Mouse (Mus musculus): Measurements from ENCODE around the gene Ldhb.
"Not testable (repeated sequence)": the region's sequence is repeated elsewhere in the genome, so short reads cannot be mapped to it uniquely, and the experiment has no call there.

Ldhb gene

DNA sequence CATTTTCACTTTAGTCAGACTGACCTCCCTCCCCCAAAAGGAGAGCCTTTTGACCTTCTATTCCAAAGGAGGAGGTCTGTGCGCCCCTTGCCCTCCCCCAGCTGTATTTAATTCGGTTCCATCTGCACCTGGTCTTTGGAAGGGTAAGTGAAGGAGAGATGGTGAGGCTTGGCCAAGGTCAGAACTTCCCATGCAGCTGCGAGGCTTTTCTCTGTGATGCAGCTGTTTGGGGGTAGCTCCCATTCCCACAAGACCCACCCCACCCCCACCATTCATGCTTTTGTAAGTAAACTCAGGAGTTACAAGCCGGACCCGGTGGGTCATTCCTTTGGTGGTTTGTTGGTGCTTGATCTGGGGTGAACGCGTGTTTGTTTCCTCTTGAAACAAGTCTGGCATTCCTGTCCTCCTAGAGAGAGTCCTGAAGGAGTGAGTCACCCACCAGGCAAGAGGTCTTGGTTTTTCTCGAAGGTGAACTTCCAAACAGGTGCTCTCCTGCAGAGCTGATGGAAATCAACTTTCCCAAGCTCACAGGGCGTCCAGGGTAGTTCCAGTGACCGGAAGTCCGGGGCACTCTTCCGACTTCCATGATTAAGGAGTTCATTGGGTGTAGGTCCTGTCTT is 3.9 kb upstream of the Ldhb start:
- DNase-seq, result no peak

DNA sequence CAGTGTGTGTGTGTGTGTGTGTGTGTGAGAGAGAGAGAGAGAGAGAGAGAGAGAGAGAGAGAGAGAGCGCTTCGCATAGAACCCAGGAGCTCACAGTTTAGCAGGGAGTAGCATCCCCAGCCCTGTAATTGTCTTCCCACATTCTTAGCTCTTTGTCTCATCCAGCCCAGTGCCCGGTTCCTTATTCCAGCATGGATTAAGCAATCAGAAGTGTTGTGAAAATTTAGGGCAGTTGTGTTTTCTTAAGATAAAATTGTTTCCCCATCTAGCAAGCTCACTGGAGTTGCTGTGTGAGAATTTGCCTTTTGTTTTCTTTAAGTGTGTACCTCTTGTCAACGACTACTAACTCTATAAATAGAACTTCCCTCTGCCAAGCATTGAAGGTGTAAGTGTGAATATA is 906 bp upstream of the Ldhb start:
- no peak for DNase-seq

DNA sequence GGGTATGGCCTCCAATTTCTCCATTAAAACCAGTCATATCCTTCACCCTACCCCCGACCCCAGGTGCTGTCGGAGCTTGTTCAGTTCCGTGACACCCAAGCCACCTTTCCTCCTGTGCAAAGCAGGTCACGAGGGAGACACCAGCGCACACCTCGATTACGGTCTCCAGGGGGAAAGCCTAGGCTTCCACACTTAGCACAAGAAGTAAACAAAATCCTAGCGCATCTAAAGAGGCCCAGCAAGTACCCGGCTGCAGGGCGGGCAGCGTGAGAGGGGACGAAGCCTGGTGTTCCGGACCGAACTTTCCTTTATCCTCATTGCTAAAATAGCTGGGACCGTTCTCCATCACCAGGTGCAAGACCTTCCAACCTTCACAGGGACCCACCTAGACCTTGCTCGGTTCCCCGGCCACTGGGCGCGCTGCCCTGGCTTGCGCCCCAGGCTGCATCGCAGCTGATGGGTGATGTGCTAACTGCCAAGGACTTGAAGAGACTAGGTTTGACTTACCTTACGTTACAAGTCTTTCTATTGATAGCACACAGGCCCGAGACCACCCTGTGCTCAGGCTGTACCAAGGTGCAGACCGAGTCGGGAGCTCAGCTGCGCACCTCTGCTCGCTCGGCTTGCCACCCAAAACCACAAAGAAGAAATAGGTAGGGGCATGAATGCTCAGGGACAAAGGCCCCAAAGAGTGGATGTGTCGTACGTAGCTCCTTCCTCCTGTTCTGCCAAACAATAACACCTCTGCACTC is 548 bp downstream of the Ldhb start:
- DNase-seq, result no peak

DNA sequence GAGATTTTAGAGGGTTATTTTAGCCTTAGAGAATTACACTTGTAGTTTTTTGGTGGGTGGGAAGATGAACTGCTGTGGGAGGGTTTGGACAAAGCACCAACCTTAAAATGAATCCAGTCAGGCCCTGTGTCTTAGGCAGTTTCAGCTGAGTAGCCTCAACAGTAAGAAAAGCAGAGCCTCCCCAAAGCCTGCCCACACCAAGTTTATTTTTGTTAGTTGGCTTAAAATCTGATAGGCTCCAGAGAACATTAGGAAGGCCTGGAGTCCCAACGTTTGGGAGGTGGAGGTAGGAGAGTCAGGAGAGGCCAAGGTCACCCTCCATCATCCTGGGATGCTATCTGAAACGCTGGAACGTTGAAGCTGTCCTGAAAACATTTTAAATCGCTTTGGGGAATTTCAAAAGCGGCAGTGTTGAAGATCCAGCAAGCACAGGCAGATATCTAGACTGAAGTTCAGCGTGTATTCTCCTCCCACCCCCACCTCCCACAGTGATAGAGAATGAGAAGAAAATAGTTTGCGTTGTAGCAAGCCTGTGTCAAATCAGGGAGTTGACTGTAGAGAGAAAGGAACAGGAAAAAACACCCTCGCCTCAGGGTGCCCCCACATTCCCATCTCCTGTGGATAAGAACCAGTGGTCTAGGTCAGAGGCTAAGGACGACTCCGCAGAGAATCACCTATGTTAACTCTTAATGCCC is 1.3 kb downstream of the Ldhb start:
- DNase-seq, result no peak

DNA sequence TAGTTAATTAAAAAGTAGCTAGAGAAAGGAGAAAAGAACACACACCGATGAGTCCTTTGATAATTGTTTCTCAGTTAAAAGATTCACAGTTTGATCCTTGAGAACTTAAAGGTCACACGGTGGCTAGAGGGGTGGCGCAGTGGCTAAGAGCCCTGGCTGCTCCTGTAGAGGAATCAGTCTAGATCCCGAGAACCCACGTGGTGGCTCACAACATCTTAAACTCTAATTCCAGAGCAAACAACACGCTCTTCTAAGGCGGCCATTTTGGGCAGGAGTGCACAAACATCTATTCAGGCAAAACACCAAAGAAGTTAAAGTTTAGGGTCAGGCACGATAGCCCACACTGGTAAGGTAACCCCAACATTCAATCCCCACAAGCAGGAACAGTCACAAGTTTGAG is 4.2 kb downstream of the Ldhb start:
- no peak for DNase-seq

DNA sequence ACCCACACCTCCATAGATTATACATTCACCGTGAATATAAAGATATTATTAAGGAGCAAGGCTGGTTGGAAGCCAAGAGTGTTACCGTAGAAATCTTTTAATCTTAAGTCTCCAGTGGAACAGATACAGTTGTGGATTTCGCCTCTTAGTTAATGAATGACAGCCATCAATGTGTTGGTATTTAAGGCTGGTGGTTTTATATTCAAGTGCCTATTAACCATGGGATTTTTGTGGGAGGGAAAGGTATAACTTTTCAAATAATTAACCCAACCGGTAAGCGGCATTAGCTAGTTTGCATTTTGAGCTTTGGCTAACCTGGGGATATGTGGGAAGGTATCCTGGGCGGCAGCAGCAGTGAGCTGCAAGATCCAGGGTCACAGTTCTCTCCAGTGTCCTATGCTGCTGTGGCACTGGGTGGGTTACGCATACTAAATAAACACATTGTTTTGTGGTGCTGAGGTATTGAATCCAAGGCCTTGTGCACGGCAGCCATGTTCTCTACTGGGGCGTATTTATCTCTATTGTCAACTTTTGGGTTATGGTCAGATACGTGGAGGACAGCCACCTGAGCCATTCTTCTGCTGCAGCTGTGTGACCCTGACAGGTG is 5.1 kb downstream of the Ldhb start:
- DNase-seq, result no peak

DNA sequence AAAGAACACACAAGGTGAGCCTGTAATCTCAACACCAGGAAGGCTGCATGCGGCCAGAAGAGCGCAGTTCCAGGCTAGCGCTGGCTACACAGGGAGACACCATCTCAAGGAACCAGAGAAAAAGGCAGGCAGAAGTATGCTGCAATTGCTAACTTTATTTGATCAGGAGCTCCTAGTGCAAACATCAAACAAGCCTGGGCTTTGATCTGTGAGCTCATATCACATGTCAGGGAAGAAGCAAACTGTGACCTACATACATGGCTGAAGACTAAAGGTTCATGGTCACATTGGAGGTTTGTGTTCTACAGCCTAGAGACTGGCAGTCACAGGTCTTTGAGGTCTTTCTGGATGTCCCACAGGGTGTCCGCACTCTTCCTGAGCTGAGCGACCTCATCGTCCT is 17.6 kb downstream of the Ldhb start:
- DNase-seq, result not testable (repeated sequence)

DNA sequence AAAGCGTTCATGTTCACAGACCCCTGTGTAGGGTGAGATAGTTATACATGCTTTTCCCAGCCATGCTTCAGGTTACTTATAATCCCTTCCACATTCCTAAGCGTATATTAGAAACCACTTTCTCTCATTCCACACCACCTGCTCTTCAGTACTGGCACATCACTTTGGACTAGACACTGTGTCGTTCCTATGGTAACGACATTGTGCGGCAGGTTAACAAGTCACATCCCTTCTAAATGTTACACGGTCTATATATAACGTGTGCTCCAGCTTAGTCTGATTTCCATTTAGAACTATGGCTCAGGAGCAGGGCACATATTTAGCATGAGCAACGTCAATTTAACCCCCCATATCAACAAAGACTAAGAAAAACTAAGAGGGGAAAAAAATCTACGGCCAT is 20.1 kb downstream of the Ldhb start:
- no peak for DNase-seq

DNA sequence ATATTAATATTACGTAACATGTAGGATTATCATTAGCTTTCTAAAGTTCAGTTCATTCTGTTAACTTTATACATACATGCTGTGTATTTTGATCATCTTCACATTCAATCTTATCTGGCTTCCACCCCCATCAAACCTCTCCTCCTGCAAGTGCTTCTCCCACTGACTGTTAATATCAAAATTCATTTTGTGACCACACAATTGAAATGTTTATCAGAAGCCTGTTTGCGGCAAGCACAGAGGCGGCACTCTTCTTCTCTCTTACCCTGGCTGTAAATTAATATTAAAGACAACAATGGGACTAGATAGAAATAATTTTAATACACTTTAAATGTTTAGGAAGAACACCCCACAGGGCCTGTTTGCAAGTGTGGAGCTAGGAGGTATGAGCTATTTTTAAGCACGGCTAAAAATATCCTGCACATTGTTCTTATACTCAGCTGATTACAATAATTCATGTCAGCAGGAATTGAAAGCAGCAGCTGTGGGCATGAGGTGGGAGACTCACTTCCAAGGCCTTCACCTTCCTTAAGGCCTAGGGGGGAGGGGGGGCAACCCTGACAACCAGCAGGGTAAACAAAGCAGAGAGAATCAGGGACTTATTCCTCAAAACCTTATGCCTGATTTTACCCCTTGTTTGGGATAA is 22.2 kb downstream of the Ldhb start:
- DNase-seq, result no peak

DNA sequence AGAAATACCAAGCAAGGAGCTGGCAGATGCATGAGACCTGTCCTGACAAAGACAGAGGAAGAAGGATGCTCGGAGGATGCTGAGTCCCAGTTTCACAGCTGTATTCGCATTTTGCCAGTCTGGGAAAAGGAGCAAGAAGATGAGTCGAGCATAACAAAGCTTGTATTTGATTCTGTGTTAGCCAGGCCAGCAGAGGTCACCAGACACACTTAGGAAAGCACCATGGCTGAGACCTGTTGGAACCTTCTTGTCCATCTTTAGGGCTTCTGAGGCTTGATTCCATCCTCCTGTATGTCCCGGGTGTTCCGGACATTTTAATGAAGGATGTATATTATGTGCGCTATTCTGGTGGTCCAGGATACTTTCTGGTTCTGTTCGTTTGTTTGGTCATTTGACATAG is 30.5 kb downstream of the Ldhb start:
- no peak for DNase-seq

DNA sequence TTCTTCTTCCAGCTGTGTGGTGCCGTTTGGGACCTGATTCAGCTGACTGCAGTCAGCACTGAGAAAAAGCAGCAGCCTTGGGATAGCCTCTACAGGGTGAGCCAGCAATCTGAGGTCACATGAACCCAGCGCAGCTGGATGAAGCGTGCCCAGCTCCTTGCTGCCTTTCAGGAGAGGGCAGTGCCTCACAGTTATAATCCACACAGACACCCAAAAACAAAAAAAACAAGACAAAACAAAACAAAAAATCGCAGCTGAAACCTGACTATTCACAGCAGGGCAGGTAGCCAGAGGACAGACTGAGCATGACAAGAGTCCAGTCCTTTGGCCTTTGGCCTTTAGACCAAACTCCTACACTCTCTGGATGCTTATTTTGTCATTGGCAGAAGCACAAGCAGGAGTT is 35.0 kb downstream of the Ldhb start, which contains the start of gene Gys2:
Gene Gys2 (minus strand): TSS at position 309 of the 403 bp plus-strand sequence.
- DNase-seq, result no peak

DNA sequence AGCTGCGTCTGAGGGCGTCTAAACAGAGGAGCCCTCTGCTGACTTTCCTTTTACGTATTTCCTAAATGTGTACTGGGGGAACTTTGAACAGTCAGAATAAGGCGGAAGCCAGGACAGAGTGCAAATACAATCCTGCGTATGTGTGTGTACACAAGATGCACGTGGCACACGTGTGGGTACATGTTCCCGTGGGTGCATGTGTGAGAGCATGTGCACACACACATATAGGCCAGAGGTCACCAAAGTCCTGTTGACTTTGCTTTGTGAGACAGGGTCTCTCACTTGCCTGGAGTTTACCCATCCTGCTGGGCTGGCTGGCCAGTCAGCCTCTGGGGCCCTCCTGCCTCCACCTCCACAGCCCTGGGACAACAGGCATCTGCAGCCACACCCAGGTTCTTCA is 36.6 kb downstream of the Ldhb start:
- DNase-seq, result peak; percentile 6

DNA sequence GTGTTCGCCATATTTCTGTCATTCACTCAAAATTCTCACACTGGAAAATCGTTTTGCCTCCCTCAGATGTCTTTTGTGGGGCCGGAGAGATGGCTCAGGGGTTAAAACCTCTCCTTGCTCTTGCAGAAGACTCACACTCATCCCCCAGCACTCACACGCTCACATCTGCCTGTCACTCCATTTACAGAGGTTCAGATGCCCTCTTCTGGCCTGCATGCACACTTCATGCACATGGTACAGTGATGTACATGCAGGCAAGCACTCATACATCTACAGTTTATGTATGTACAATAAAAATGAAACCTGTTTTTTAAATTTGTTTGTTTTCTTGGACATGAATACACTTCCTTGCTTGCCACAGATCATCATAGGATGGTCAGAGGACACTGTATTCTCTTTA is 38.2 kb downstream of the Ldhb start:
- DNase-seq, result no peak

DNA sequence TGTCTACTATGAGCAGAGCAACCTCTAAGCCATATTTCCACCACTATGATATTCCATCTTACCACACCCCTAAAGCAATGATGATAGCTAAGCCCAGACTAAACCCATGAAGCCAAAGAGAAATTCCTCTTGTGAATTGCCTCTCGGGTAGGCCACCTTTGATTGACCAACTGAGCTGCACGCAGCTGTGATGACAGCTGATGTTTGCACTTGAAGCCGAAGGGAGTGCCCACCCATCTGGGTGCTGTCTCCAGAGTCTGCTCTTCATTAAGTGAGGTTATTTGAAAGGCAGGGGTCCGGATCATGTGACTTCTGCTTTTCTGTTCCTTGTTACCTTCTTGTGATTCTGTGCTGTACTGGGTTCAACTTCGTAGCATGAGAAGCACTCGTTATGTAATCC is 45.6 kb downstream of the Ldhb start:
- DNase-seq, result no peak

DNA sequence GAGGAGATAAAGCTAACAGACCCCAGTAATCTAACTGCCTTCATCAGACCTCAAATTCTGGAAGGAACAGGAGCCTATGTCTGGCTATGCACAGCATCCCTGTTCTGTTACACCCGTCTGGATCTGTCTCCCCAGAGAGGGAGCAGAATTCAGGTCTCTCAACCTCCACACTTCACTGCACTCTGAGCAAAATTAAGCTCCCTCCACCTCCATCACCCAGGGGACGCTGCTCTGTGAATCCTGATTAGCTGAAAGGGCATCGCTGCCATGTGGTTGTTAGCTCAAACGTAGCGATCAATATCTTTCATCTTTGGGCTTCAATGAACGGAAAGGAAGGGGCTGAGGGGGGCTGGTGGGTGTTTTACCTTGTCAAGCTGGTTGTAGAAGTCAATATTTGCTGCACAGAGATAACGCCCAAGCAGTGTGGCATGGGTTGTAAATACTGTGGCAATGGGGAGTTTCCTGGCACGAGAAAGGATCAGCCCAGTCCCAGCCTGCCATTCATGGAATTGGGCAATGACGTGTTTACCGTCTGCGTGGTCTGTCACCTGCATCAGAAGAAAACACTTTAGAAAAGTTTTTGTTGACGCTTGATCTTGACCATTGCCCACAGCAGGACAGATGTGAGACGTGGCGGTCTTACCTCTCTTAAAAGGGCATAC is 48.6 kb downstream of the Ldhb start:
- peak; percentile 9 for DNase-seq

DNA sequence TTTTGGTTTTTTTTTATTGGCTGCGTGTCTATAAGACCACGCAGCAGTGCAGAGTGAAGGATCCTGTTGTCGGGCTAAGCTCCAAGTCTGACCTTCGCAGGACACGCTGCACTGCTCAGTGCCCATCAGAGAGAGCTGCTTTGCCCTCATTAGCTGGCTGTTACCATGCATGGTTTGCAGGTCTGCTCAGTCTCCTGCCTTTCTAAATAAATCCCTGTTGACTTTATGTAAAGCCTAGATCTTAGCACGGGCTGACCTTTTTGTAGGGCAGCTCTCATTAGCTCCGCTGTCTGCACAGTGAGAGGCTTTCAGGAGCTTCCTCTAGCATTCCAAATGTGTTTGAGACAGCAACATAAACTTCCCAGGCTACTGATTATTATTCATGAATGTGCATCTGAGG is 49.7 kb downstream of the Ldhb start:
- DNase-seq, result no peak

DNA sequence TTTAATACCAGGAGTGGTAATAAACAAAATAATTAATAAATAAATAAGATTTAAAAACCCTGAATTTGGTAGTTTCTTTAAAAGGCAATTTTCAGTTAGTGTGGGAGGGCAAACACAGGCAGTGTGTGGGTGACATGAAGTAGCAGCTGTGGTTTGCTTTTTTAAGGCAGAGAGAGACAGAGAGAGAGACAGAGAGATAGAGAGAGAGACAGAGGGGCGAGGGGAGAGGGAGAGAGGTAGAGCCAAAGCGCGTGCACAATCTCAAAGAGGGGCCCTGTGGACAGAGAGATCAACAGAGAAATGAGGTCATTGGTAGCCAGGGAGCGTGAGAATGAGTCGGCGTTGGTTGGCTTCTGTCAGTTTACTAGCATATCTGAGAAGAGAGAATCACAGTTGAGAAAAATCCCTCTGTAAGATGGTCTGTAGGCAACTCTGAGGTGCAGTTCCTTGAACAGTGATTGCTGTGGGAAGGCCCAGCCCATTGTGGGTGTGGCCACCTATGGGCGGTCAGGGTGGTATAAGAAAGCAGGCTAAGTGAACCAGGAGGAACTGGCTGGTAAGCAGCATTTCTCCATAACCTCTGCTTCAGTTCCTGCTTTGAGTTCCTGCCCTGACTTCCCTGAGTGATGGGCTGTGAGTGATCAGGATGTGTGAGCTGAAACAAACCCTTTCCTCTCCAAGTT is 52.3 kb downstream of the Ldhb start:
- DNase-seq, result no peak

DNA sequence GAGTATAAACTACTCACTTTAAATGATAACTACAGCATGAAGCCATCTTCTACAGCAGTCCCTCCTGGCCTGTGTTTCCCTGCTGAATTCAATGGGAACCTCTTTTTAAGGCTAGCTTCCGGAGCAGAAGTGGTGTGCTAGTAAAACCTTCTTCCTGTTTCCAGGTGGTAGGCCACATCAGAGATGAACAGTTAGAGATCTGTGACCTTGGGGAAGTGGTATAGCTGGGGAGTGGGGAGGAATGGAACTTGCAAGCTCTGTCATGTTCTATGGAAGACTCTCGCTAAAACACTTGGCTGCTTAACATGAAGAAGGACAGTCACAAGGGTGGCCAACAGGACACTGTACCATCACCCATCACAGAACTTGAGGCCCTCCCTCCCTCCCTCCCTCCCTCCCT is 54.4 kb downstream of the Ldhb start:
- no peak for DNase-seq

DNA sequence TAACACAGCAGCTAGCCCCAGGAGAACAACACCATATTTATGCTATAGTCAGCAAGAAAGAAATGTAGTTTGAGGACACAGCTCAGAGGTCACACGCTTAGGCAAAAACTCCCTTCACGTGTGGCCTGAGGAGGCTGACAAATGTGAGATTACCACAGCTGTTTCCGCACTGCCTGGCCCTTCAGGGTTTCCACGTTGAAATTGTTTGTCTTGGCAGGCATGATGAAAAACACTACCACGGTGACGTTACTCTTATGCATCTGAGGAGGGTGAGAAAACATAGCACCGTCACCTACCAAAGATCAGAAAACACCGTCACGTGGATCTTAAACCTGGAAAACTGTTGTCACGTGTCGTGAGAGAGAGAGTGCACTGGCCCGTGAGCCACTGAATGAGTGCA is 56.4 kb downstream of the Ldhb start:
- DNase-seq, result no peak
